Mouse (Mus musculus) MEL (cell line): ENCODE data around the gene Braf. TPM values are rescaled to one million over a fixed set of nuclear protein-coding genes. Genes with fewer than 3 reads are reported as not detected.

ENCODE experiments used
- polyA plus RNA-seq, 2 experiments: library from polyadenylated mRNA; stranded (reverse) in 1 of 2; unstranded in 1 of 2; fragments of >175 nt in 1 of 2; fragments of >200 nt in 1 of 2; gene quantifications; 2 replicates each; pipeline versions ENCODE4 v1.2.1 to v1.2.4; 2012; ENCODE audit warnings: low replicate concordance in 2 of 2, low read depth in 1 of 2; ENCODE audit not compliant: insufficient read length in 2 of 2, insufficient read depth in 1 of 2, missing spikeins in 1 of 2
- total RNA-seq: library from RNA; depleted of rRNA; stranded (reverse); fragments of 300-350 nt; gene quantifications from 2 replicates; pipeline ENCODE4 v1.2.3, GENCODE M21; 2012; rRNA removed

Gene Braf
- total and polyA plus RNA-seq, 3 experiments = 6.3 to 8.4 TPM; not detected in 1

Other genes with a start within 250 kb of the Braf start
- not detected in 2 replicates for gene Dennd2a, start 167.6 kb downstream of the Braf start, total RNA-seq
- under 1 TPM in 1 of 2 experiments, not detected in 1; 0.15 TPM for gene Dennd2a, start 167.6 kb downstream of the Braf start, polyA plus RNA-seq
- gene Adck2, start 151.6 kb downstream of the Braf start, total RNA-seq = 8.1 and 11.0 TPM in 2 replicates
- gene Adck2, start 151.6 kb downstream of the Braf start, polyA plus RNA-seq = 10 to 100 TPM in 1 of 2 experiments, not detected in 1; 11.6 TPM
- 1.4 and 1.5 TPM in 2 replicates for gene Gm42420, start 139.7 kb downstream of the Braf start, total RNA-seq
- 1 to 10 TPM in 1 of 2 experiments, not detected in 1; 1.9 TPM for gene Gm42420, start 139.7 kb downstream of the Braf start, polyA plus RNA-seq
- gene Ndufb2, start 132.9 kb downstream of the Braf start, total RNA-seq = 137 and 144 TPM in 2 replicates
- 10 to 100 TPM in 1 of 2 experiments, not detected in 1; 80.0 TPM for gene Ndufb2, start 132.9 kb downstream of the Braf start, polyA plus RNA-seq
- gene Mrps33, start 85.5 kb upstream of the Braf start, total RNA-seq = 102 and 105 TPM in 2 replicates
- 1,000 to 10,000 TPM in 1 of 2 experiments, 100 to 1,000 TPM in 1; 126 to 1,706 TPM for gene Mrps33, start 85.5 kb upstream of the Braf start, polyA plus RNA-seq
- gene Tmem178b, start 147.8 kb upstream of the Braf start, total RNA-seq = not detected in 2 replicates
- gene Tmem178b, start 147.8 kb upstream of the Braf start, polyA plus RNA-seq = not detected